Mouse (Mus musculus) thymus, adult 2 months (tissue): ENCODE results near the gene Nox4.

Experiments
- CTCF ChIP-seq: fragments of 200-500 bp; IDR thresholded peaks from 2 replicates; pipeline ENCODE4 v1.5.1; 2012; ENCODE audit warnings: mild to moderate bottlenecking, control low read depth, low read length, moderate library complexity, borderline replicate concordance; ENCODE audit not compliant: control insufficient read depth, poor library complexity, insufficient read depth; ENCODE audit errors: extremely low read depth
- POLR2A ChIP-seq: fragments of 200-500 bp; IDR thresholded peaks from 2 replicates; pipeline ENCODE4 v1.6.1; 2012; ENCODE audit warnings: mild to moderate bottlenecking, low read length, control low read depth, moderate library complexity; ENCODE audit not compliant: control insufficient read depth, poor library complexity, insufficient read depth; ENCODE audit errors: extremely low read depth

- TF ChIP-seq CTCF (no peak), POLR2A (no peak)
Measured at GRCm38 (mm10) chr7:87229502-87229901, 16.4 kb upstream of the Nox4 start.
